Mouse (Mus musculus) CH12.LX (cell line): ENCODE results near the gene Rabgap1l. TPM values are rescaled to one million over a fixed set of nuclear protein-coding genes. Genes with fewer than 3 reads are reported as not detected.
A peak's percentile ranks its signal among the peaks of the same experiment; 100 is the strongest.

Source experiments
- DNase-seq: peaks from one replicate; pipeline ENCODE4 v3.0.0-alpha.2; 2013; ENCODE audit errors: extremely low read depth
- H3K27ac ChIP-seq: 2 replicates; pipeline ENCODE4 v1.5.1; 2012; ENCODE audit warnings: low read depth, mild to moderate bottlenecking, control low read depth, moderate library complexity; ENCODE audit not compliant: insufficient read depth
- H3K27me3 ChIP-seq: replicated peaks from 2 replicates; pipeline ENCODE3; 2012; ENCODE audit warnings: inconsistent platforms
- H3K36me3 ChIP-seq, 2 experiments: replicated peaks in 1 of 2; 2 replicates each; pipeline versions ENCODE3 to v1.6.1; 2012; ENCODE audit warnings: inconsistent platforms in 1 of 2, low read length in 1 of 2, mild to moderate bottlenecking in 1 of 2, mixed read lengths in 1 of 2, moderate library complexity in 1 of 2; ENCODE audit not compliant: control insufficient read depth in 1 of 2, insufficient read depth in 1 of 2
- H3K4me1 ChIP-seq, 2 experiments: 2 replicates each; pipeline ENCODE4 v1.6.1; 2012; ENCODE audit warnings: inconsistent platforms in 1 of 2, moderate library complexity in 1 of 2; ENCODE audit not compliant: insufficient read depth in 2 of 2, control insufficient read depth in 1 of 2
- H3K4me2 ChIP-seq: 2 replicates; pipeline ENCODE4 v1.6.1; 2012; ENCODE audit warnings: low read depth, mild to moderate bottlenecking, control low read depth; ENCODE audit not compliant: poor library complexity, insufficient read depth, severe bottlenecking
- H3K4me3 ChIP-seq, 3 experiments: fragments of 150-350 bp in 1 of 3; sonication (generic) in 1 of 3; replicated peaks in 1 of 3; 2 replicates each; pipeline versions ENCODE3 to v1.5.1; 2011 to 2012; ENCODE audit warnings: low read depth in 2 of 3, low read length in 2 of 3, mild to moderate bottlenecking in 2 of 3, moderate library complexity in 2 of 3, control low read depth in 1 of 3, improper control_type of control experiment in 1 of 3, inconsistent platforms in 1 of 3, mixed read lengths in 1 of 3; ENCODE audit not compliant: poor library complexity in 1 of 3
- H3K79me2 ChIP-seq: replicated peaks from 2 replicates; pipeline ENCODE4 v1.6.1; 2012; ENCODE audit warnings: mild to moderate bottlenecking, moderate library complexity; ENCODE audit not compliant: control insufficient read depth, poor library complexity, insufficient read depth, severe bottlenecking; ENCODE audit errors: extremely low read depth
- H3K9ac ChIP-seq: 2 replicates; pipeline ENCODE4 v1.6.1; 2012; ENCODE audit warnings: low read depth, mild to moderate bottlenecking, control low read depth, moderate library complexity; ENCODE audit not compliant: insufficient read depth
- H3K9me3 ChIP-seq: replicated peaks from 2 replicates; pipeline ENCODE3; 2012; ENCODE audit warnings: low read length, inconsistent platforms, mixed read lengths
- BHLHE40 ChIP-seq: IDR thresholded peaks from 2 replicates; pipeline ENCODE4 v1.6.1; 2011; ENCODE audit warnings: mild to moderate bottlenecking, low read depth, low read length, improper control_type of control experiment
- CHD1 ChIP-seq: IDR thresholded peaks from 2 replicates; pipeline ENCODE4 v1.6.1; 2012; ENCODE audit warnings: low read depth, low read length, improper control_type of control experiment, inconsistent platforms
- CHD2 ChIP-seq: IDR thresholded peaks from 2 replicates; pipeline ENCODE4 v1.6.1; 2011; ENCODE audit warnings: low read length, improper control_type of control experiment
- CTCF ChIP-seq, 2 experiments: IDR thresholded peaks in 1 of 2; conservative IDR thresholded peaks in 1 of 2; 2 replicates each; pipeline ENCODE4 v1.5.1; 2011 to 2012; ENCODE audit warnings: low read depth in 2 of 2, low read length in 2 of 2, improper control_type of control experiment in 1 of 2, inconsistent platforms in 1 of 2, mild to moderate bottlenecking in 1 of 2, moderate library complexity in 1 of 2
- E2F4 ChIP-seq: IDR thresholded peaks from 2 replicates; pipeline ENCODE4 v1.6.1; 2011; ENCODE audit warnings: low read depth, low read length, improper control_type of control experiment; ENCODE audit not compliant: insufficient replicate concordance
- ELF1 ChIP-seq: IDR thresholded peaks from 2 replicates; pipeline ENCODE4 v1.6.1; 2014; ENCODE audit warnings: low read depth, mild to moderate bottlenecking, inconsistent platforms, low read length, improper control_type of control experiment
- EP300 ChIP-seq: IDR thresholded peaks from 2 replicates; pipeline ENCODE4 v1.6.1; 2011; ENCODE audit warnings: low read length, improper control_type of control experiment
- ETS1 ChIP-seq: conservative IDR thresholded peaks from 2 replicates; pipeline ENCODE4 v1.6.1; 2012; ENCODE audit warnings: low read depth, mild to moderate bottlenecking, inconsistent platforms, low read length, improper control_type of control experiment, moderate library complexity
- GABPA ChIP-seq: IDR thresholded peaks from 2 replicates; pipeline ENCODE4 v1.6.1; 2012; ENCODE audit warnings: low read depth, low read length, improper control_type of control experiment, inconsistent platforms; ENCODE audit not compliant: insufficient replicate concordance
- HCFC1 ChIP-seq: IDR thresholded peaks from 2 replicates; pipeline ENCODE4 v1.6.1; 2012; ENCODE audit warnings: low read depth, mild to moderate bottlenecking, inconsistent platforms, low read length, improper control_type of control experiment
- IRF4 ChIP-seq: IDR thresholded peaks from 2 replicates; pipeline ENCODE4 v1.6.1; 2014; ENCODE audit warnings: low read depth, mild to moderate bottlenecking, inconsistent platforms, low read length, improper control_type of control experiment
- JUN ChIP-seq: IDR thresholded peaks from 2 replicates; pipeline ENCODE4 v1.6.1; 2011; ENCODE audit warnings: low read depth, mild to moderate bottlenecking, low read length, improper control_type of control experiment, moderate library complexity; ENCODE audit not compliant: insufficient read depth
- JUND ChIP-seq: conservative IDR thresholded peaks from 2 replicates; pipeline ENCODE4 v1.6.1; 2011; ENCODE audit warnings: low read depth, low read length, improper control_type of control experiment
- KAT2A ChIP-seq: IDR thresholded peaks from 2 replicates; pipeline ENCODE4 v1.6.1; 2012; ENCODE audit warnings: low read length, improper control_type of control experiment, inconsistent platforms; ENCODE audit not compliant: insufficient replicate concordance
- MAFK ChIP-seq: IDR thresholded peaks from 2 replicates; pipeline ENCODE4 v1.6.1; 2011; ENCODE audit warnings: low read length, improper control_type of control experiment; ENCODE audit not compliant: insufficient replicate concordance
- MAX ChIP-seq: IDR thresholded peaks from 2 replicates; pipeline ENCODE4 v1.6.1; 2011; ENCODE audit warnings: low read length, improper control_type of control experiment
- MAZ ChIP-seq: IDR thresholded peaks from 2 replicates; pipeline ENCODE4 v1.6.1; 2012; ENCODE audit warnings: low read depth, mild to moderate bottlenecking, inconsistent platforms, low read length, improper control_type of control experiment, moderate library complexity
- MEF2A ChIP-seq: IDR thresholded peaks from 2 replicates; pipeline ENCODE4 v1.6.1; 2014; ENCODE audit warnings: low read depth, mild to moderate bottlenecking, inconsistent platforms, low read length, improper control_type of control experiment, borderline replicate concordance
- MXI1 ChIP-seq: IDR thresholded peaks from 2 replicates; pipeline ENCODE4 v1.6.1; 2011; ENCODE audit warnings: mild to moderate bottlenecking, low read depth, low read length, improper control_type of control experiment
- MYC ChIP-seq: IDR thresholded peaks from 2 replicates; pipeline ENCODE4 v1.6.1; 2011; ENCODE audit warnings: low read depth, mild to moderate bottlenecking, improper control_type of control experiment, low read length
- NELFE ChIP-seq: IDR thresholded peaks from 2 replicates; pipeline ENCODE4 v1.6.1; 2011; ENCODE audit warnings: low read depth, low read length, improper control_type of control experiment
- NRF1 ChIP-seq: IDR thresholded peaks from 2 replicates; pipeline ENCODE4 v1.6.1; 2014; ENCODE audit warnings: low read depth, mild to moderate bottlenecking, inconsistent platforms, low read length, improper control_type of control experiment, moderate library complexity
- PAX5 ChIP-seq: IDR thresholded peaks from 2 replicates; pipeline ENCODE4 v1.6.1; 2012; ENCODE audit warnings: low read length, inconsistent platforms, mixed read lengths
- POLR2A ChIP-seq: IDR thresholded peaks from 2 replicates; pipeline ENCODE4 v1.6.1; 2011; ENCODE audit warnings: low read depth, mild to moderate bottlenecking, improper control_type of control experiment, low read length
- POLR2AphosphoS2 ChIP-seq: IDR thresholded peaks from 2 replicates; pipeline ENCODE4 v1.6.1; 2011; ENCODE audit warnings: low read depth, low read length, improper control_type of control experiment
- RAD21 ChIP-seq: IDR thresholded peaks from 2 replicates; pipeline ENCODE4 v1.6.1; 2011; ENCODE audit warnings: low read depth, mild to moderate bottlenecking, low read length, improper control_type of control experiment, moderate library complexity
- RCOR1 ChIP-seq: conservative IDR thresholded peaks from 2 replicates; pipeline ENCODE4 v1.6.1; 2012; ENCODE audit warnings: low read depth, mild to moderate bottlenecking, inconsistent platforms, low read length, improper control_type of control experiment
- SIN3A ChIP-seq: IDR thresholded peaks from 2 replicates; pipeline ENCODE4 v1.6.1; 2012; ENCODE audit warnings: low read length, improper control_type of control experiment, inconsistent platforms
- SMC3 ChIP-seq: IDR thresholded peaks from 2 replicates; pipeline ENCODE4 v1.6.1; 2011; ENCODE audit warnings: low read depth, low read length, improper control_type of control experiment
- TBP ChIP-seq: conservative IDR thresholded peaks from 2 replicates; pipeline ENCODE4 v1.6.1; 2011; ENCODE audit warnings: low read depth, low read length, improper control_type of control experiment
- TCF12 ChIP-seq: IDR thresholded peaks from 2 replicates; pipeline ENCODE4 v1.6.1; 2014; ENCODE audit warnings: low read depth, mild to moderate bottlenecking, inconsistent platforms, low read length, improper control_type of control experiment
- UBTF ChIP-seq: IDR thresholded peaks from 2 replicates; pipeline ENCODE4 v1.6.1; 2012; ENCODE audit warnings: low read depth, mild to moderate bottlenecking, inconsistent platforms, low read length, improper control_type of control experiment, moderate library complexity
- USF1 ChIP-seq: IDR thresholded peaks from 2 replicates; pipeline ENCODE4 v1.6.1; 2014; ENCODE audit warnings: low read depth, mild to moderate bottlenecking, inconsistent platforms, low read length, improper control_type of control experiment
- USF2 ChIP-seq: conservative IDR thresholded peaks from 2 replicates; pipeline ENCODE4 v1.6.1; 2011; ENCODE audit warnings: low read depth, low read length, improper control_type of control experiment
- ZC3H11A ChIP-seq: IDR thresholded peaks from 2 replicates; pipeline ENCODE4 v1.6.1; 2012; ENCODE audit warnings: low read depth, mild to moderate bottlenecking, inconsistent platforms, low read length, improper control_type of control experiment
- ZKSCAN1 ChIP-seq: IDR thresholded peaks from 2 replicates; pipeline ENCODE4 v1.6.1; 2012; ENCODE audit warnings: low read depth, inconsistent platforms, low read length, improper control_type of control experiment, borderline replicate concordance
- ZMIZ1 ChIP-seq: IDR thresholded peaks from 2 replicates; pipeline ENCODE4 v1.6.1; 2012; ENCODE audit warnings: low read depth, mild to moderate bottlenecking, inconsistent platforms, low read length, improper control_type of control experiment
- ZNF384 ChIP-seq: IDR thresholded peaks from 2 replicates; pipeline ENCODE4 v1.6.1; 2012; ENCODE audit warnings: low read depth, low read length, improper control_type of control experiment, inconsistent platforms
- dilution Hi-C: fragments of 300-500 bp; cut with MboI; formaldehyde crosslinking; loops from 2 replicates; pipeline ENCODE4 v1.14.3; 2020; ENCODE audit warnings: low sequenced_read_pairs; ENCODE audit not compliant: extremely low pct_unique_long_range_greater_than_20kb, extremely low pct_ligation_motif_present
- in situ Hi-C: fragments of 300-500 bp; cut with MboI; formaldehyde crosslinking; loops from 3 replicates; pipeline ENCODE4 v1.14.3; 2019; ENCODE audit warnings: low sequenced_read_pairs, low pct_ligation_motif_present, low pct_unique_long_range_greater_than_20kb, mixed read lengths
- polyA plus RNA-seq: library from polyadenylated mRNA; unstranded; fragments of >175 nt; gene quantifications from 2 replicates; pipeline ENCODE4 v1.2.1, GENCODE M21; 2012; ENCODE audit warnings: low read depth; ENCODE audit not compliant: insufficient read length
- total RNA-seq, 2 experiments: library from RNA; depleted of rRNA; stranded (reverse); fragments of 300-350 nt in 1 of 2; fragments of >200 nt in 1 of 2; gene quantifications; 2 replicates each; pipeline ENCODE4 v1.2.3; 2012 to 2014

Gene Rabgap1l
- total and polyA plus RNA-seq, 3 experiments = 84.0 to 109 (median 85.6) TPM

- peaks cover 12 to 23% of the 10 kb centered on the region in 2 experiments for H3K36me3 ChIP-seq
- peak overlapping the region; percentile 72 for H3K9ac ChIP-seq
- peak; percentile 56 for DNase-seq
- H3K27me3 ChIP-seq = no peaks in the 10 kb centered on the region
- H3K4me1 ChIP-seq = peaks cover 0 to 50% of the 10 kb centered on the region in 2 experiments; a peak in 2 of 4 replicates
- peaks cover 23% of the 10 kb centered on the region for H3K79me2 ChIP-seq
- no peaks in the 10 kb centered on the region for H3K9me3 ChIP-seq
- peak overlapping the region; percentile 70 for H3K4me2 ChIP-seq
- dilution Hi-C loops = no loop called here
- TF ChIP-seq MXI1 (peak; percentile 64; the same call in 1 of the 2 replicates), ZMIZ1 (no peak), EP300 (peak; percentile 64; the same call in 1 of the 2 replicates), POLR2AphosphoS2 (no peak), CHD1 (peak; percentile 88; the same call in 1 of the 2 replicates), POLR2A (no peak), MEF2A (peak; percentile 41; the same call in 1 of the 2 replicates), TCF12 (peak; percentile 64; the same call in 1 of the 2 replicates), CTCF (conservative IDR thresholded peaks at IDR 0.05 in 1 of 2, IDR thresholded peaks at IDR 0.05 in 1 of 2; ENCODE audit: low read depth in 2 of 2, low read length in 2 of 2) (no peak), KAT2A (no peak), GABPA (no peak), MYC (0 out of 2 replicates have a peak, but pooled peaks have one; percentile 30), JUN (peak; percentile 74), CHD2 (peak; percentile 55), MAFK (peak; percentile 35; the same call in 1 of the 2 replicates), UBTF (no peak), IRF4 (peak; percentile 48), NELFE (no peak), USF1 (no peak), E2F4 (no peak), MAX (no peak), RAD21 (no peak), SMC3 (no peak), HCFC1 (0 out of 2 replicates have a peak, but pooled peaks have one; percentile 15), USF2 (no peak), PAX5 (no peak), TBP (0 out of 2 replicates have a peak, but pooled peaks have one; percentile 20), ELF1 (peak; percentile 31; the same call in 1 of the 2 replicates), MAZ (0 out of 2 replicates have a peak, but pooled peaks have one; percentile 35), ZC3H11A (no peak), SIN3A (peak; percentile 82; the same call in 1 of the 2 replicates), BHLHE40 (peak; percentile 29), JUND (peak; percentile 80), ZNF384 (no peak), ZKSCAN1 (no peak), RCOR1 (0 out of 2 replicates have a peak, but pooled peaks have one; percentile 52), ETS1 (peak; percentile 50; the same call in 1 of the 2 replicates), NRF1 (no peak)
- TF ChIP-seq, all 38 proteins: peak for 19
- in situ Hi-C loops = no loop called here
- peak overlapping the region; percentile 64 for H3K27ac ChIP-seq
- peak overlapping the region in 2 of 3 experiments; percentile 24 to 62 for H3K4me3 ChIP-seq
Observed at GRCm38 (mm10) chr1:160251388-160252007, 541.5 kb downstream of the Rabgap1l start.
